8 mouse cellular contexts compared by ENCODE assay signal in the genomic region with DNA sequence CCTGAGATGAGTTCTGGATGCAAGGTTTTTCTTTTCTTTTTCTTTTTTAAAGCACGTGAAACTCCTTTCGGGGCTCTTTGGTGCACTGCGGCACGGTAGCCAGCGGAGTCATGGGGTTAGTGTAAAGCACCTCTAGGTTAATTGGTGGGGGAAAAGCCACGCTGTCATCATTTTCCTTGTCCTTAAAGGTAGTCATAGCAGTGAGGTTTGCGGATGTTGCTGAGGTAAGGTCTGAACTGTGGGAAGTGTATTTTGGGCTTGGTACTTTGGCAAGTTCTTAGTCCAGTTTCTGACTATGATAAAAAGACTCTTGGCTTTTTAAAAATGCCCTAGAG. TPM values are rescaled to one million over a fixed set of nuclear protein-coding genes. Genes with fewer than 3 reads are reported as not detected.
DNase-seq lines count a peak whose midpoint lies in the region; ATAC-seq and TF ChIP-seq lines count a peak whose summit lies in the region.

No protein-coding gene starts in this region.

- peak overlapping the region; percentile 56 for H3K4me2 ChIP-seq in embryonic facial prominence, embryonic 11.5 days (ENCODE audit: low read depth, low read length)
- H3K4me2 ChIP-seq in intestine, postnatal 0 days (replicated peaks; ENCODE audit: low read depth): peak overlapping the region; percentile 85
- H3K4me2 ChIP-seq in neural tube, embryonic 13.5 days: peak overlapping the region; percentile 78

- no peak for TF ChIP-seq CTCF in lung, adult 2 months (IDR thresholded peaks at IDR 0.05; ENCODE audit: insufficient read depth, low read length)
- TF ChIP-seq CTCF in intestine, postnatal 0 days (IDR thresholded peaks at IDR 0.05; ENCODE audit: low read depth): no peak

- no peaks in the 10 kb centered on the region for H3K27me3 ChIP-seq in embryonic facial prominence, embryonic 11.5 days (ENCODE audit: control insufficient read depth, insufficient read depth, low read length)
- H3K27me3 ChIP-seq in intestine, postnatal 0 days (replicated peaks; ENCODE audit: control insufficient read depth, insufficient read depth, low read length): no peaks in the 10 kb centered on the region
- H3K27me3 ChIP-seq in neural tube, embryonic 13.5 days: no peaks in the 10 kb centered on the region

- ATAC-seq in embryonic facial prominence, embryonic 11.5 days (replicated peaks; ENCODE audit: insufficient number of reproducible peaks, low FRiP score, low TSS enrichment, low read depth): peak; percentile 44; the same call in 1 of the 2 replicates
- no peak; the same call in 1 of the 2 replicates for ATAC-seq in intestine, postnatal 0 days
- no peak for ATAC-seq in neural tube, embryonic 13.5 days (ENCODE audit: low read depth)

- no peaks in the 10 kb centered on the region for H3K9me3 ChIP-seq in embryonic facial prominence, embryonic 11.5 days (replicated peaks; ENCODE audit: control insufficient read depth, low read length)
- H3K9me3 ChIP-seq in intestine, postnatal 0 days (ENCODE audit: control insufficient read depth): no peaks in the 10 kb centered on the region
- H3K9me3 ChIP-seq in neural tube, embryonic 13.5 days: no peaks in the 10 kb centered on the region

- no peak for DNase-seq in lung, adult 2 months
- DNase-seq in lung, postnatal 10 days: no peak
- no peak for DNase-seq in embryonic facial prominence, embryonic 11.5 days (ENCODE audit: low spot score)
- DNase-seq in spleen, postnatal 4 days (ENCODE audit: low spot score in 2 of 2): no peak
- no peak for DNase-seq in adrenal gland, adult 8-10 months
- DNase-seq in kidney, postnatal 10 days: no peak

- peak overlapping the region; percentile 80 for H3K27ac ChIP-seq in embryonic facial prominence, embryonic 11.5 days (replicated peaks; ENCODE audit: low read depth, low read length)
- H3K27ac ChIP-seq in intestine, postnatal 0 days (ENCODE audit: low read depth, low read length): peak overlapping the region; percentile 88
- H3K27ac ChIP-seq in neural tube, embryonic 13.5 days (replicated peaks): peak overlapping the region; percentile 93

- TF ChIP-seq POLR2A in lung, adult 2 months (IDR thresholded peaks at IDR 0.05; ENCODE audit: borderline replicate concordance, extremely low read depth, low read depth, low read length): no peak

- H3K9ac ChIP-seq in embryonic facial prominence, embryonic 11.5 days (replicated peaks; ENCODE audit: low read length): peak overlapping the region; percentile 86
- peak overlapping the region; percentile 90 for H3K9ac ChIP-seq in intestine, postnatal 0 days (ENCODE audit: low read depth, low read length)
- H3K9ac ChIP-seq in neural tube, embryonic 13.5 days: peak overlapping the region; percentile 96

- peaks cover 5% of the 10 kb centered on the region for H3K4me1 ChIP-seq in lung, adult 2 months (ENCODE audit: control insufficient read depth, insufficient read depth, low read length)
- no peaks in the 10 kb centered on the region for H3K4me1 ChIP-seq in embryonic facial prominence, embryonic 11.5 days (ENCODE audit: control insufficient read depth, insufficient read depth, low read length)
- no peaks in the 10 kb centered on the region; the same call in 1 of the 2 replicates for H3K4me1 ChIP-seq in intestine, postnatal 0 days (replicated peaks; ENCODE audit: control insufficient read depth, insufficient read depth, low read length)
- H3K4me1 ChIP-seq in neural tube, embryonic 13.5 days (replicated peaks): peaks cover 21% of the 10 kb centered on the region

- under 1% methylated on average over 7 of the region's 7 CpGs for WGBS in lung, adult 2 months
- WGBS in embryonic facial prominence, embryonic 11.5 days: 0% methylated on average over 7 of the region's 7 CpGs
- WGBS in intestine, postnatal 0 days: 2% methylated on average over 7 of the region's 7 CpGs
- WGBS in neural tube, embryonic 13.5 days: 0% methylated on average over 7 of the region's 7 CpGs

- peak overlapping the region; percentile 89 for H3K4me3 ChIP-seq in lung, adult 2 months (replicated peaks; ENCODE audit: extremely low read depth, low read depth, low read length)
- H3K4me3 ChIP-seq in embryonic facial prominence, embryonic 11.5 days (ENCODE audit: low read depth, low read length): peak overlapping the region; percentile 95
- H3K4me3 ChIP-seq in intestine, postnatal 0 days (ENCODE audit: low read depth, low read length): peak overlapping the region; percentile 76
- peak overlapping the region; percentile 93 for H3K4me3 ChIP-seq in neural tube, embryonic 13.5 days

- no peaks in the 10 kb centered on the region for H3K36me3 ChIP-seq in embryonic facial prominence, embryonic 11.5 days (replicated peaks; ENCODE audit: control insufficient read depth, insufficient read depth, low read depth, low read length)
- H3K36me3 ChIP-seq in intestine, postnatal 0 days (ENCODE audit: control insufficient read depth, insufficient read depth): no peaks in the 10 kb centered on the region
- no peaks in the 10 kb centered on the region for H3K36me3 ChIP-seq in neural tube, embryonic 13.5 days

RNA-seq across cellular contexts. Expression of a gene that starts 0.7 kb away (rescaled TPM):
- polyA plus RNA-seq in lung, adult 2 months (2012; rRNA removed): 5.3 and 9.5 TPM in 2 replicates
- polyA plus RNA-seq in embryonic facial prominence, embryonic 11.5 days (2014; fragmentation: Nextera tagmentation; extraction: Ambion mirVana): 25.5 and 30.1 TPM in 2 replicates
- 9.5 and 11.0 TPM in 2 replicates for polyA plus RNA-seq in intestine, postnatal 0 days (2015; fragmentation: Nextera tagmentation; extraction: Ambion mirVana)
- polyA plus RNA-seq in neural tube, embryonic 13.5 days (2015; fragmentation: Nextera tagmentation; extraction: Ambion mirVana): 20.6 and 22.7 TPM in 2 replicates
- 10 to 100 TPM in 1 of 4 experiments, 1 to 10 TPM in 3; 7.5 to 10.6 (median 8.9) TPM for total RNA-seq in adrenal gland, adult 8-10 months (2022)
